Mouse (Mus musculus): ENCODE measurements around the gene Gbf1. TPM values are rescaled to one million over a fixed set of nuclear protein-coding genes. Genes with fewer than 3 reads are reported as not detected.
A peak's percentile ranks its signal among the peaks of the same experiment; 100 is the strongest.
"Not testable (repeated sequence)": the region's sequence is repeated elsewhere in the genome, so short reads cannot be mapped to it uniquely, and the experiment has no call there.

Gene Gbf1
- polyA plus RNA-seq, 1 experiment from 2014 or later: 71.8 TPM

- Histone ChIP-seq H3K27ac (replicated peaks; ENCODE audit: low read depth, low read length) (no peak overlapping the region), H3K4me1 (ENCODE audit: control insufficient read depth, insufficient read depth, low read length) (no peaks in the 10 kb centered on the region), H3K9ac (replicated peaks; ENCODE audit: low read length) (no peak overlapping the region), H3K4me3 (replicated peaks; ENCODE audit: low read depth, low read length) (no peak overlapping the region), H3K36me3 (ENCODE audit: control insufficient read depth, insufficient read depth, low read length) (no peaks in the 10 kb centered on the region), H3K9me3 (ENCODE audit: control insufficient read depth, low read length) (no peaks in the 10 kb centered on the region), H3K4me2 (ENCODE audit: low read length) (no peak overlapping the region), H3K27me3 (ENCODE audit: control insufficient read depth, insufficient read depth, low read length) (no peaks in the 10 kb centered on the region)
- DNase-seq (no peak), ATAC-seq (ENCODE audit: low FRiP score, low TSS enrichment) (no peak)
These were observed 27.7 kb upstream of the Gbf1 start for GRCm38 (mm10) chr19:46124651-46125050.

- no peak overlapping the region for H3K4me3 ChIP-seq (replicated peaks; ENCODE audit: low read depth, low read length)
- no peak overlapping the region for H3K4me2 ChIP-seq (ENCODE audit: low read length)
- no peaks in the 10 kb centered on the region for H3K36me3 ChIP-seq (ENCODE audit: control insufficient read depth, insufficient read depth, low read length)
- no peak overlapping the region for H3K9ac ChIP-seq (replicated peaks; ENCODE audit: low read length)
- WGBS: 88% methylated on average over 4 of the region's 4 CpGs
- no peaks in the 10 kb centered on the region for H3K4me1 ChIP-seq (ENCODE audit: control insufficient read depth, insufficient read depth, low read length)
- H3K27me3 ChIP-seq (ENCODE audit: control insufficient read depth, insufficient read depth, low read length): peaks cover 12% of the 10 kb centered on the region
- ATAC-seq (ENCODE audit: low FRiP score, low TSS enrichment) (no peak), DNase-seq (no peak)
- no peaks in the 10 kb centered on the region for H3K9me3 ChIP-seq (ENCODE audit: control insufficient read depth, low read length)
- H3K27ac ChIP-seq (replicated peaks; ENCODE audit: low read depth, low read length): no peak overlapping the region
These were observed 26.0 kb upstream of the Gbf1 start for GRCm38 (mm10) chr19:46126301-46126700.

GRCm38 (mm10) chr19:46129737-46130136 lies 22.6 kb upstream of the Gbf1 start:
- DNase-seq; H3K27ac ChIP-seq (replicated peaks; ENCODE audit: low read depth, low read length); H3K9me3 ChIP-seq (ENCODE audit: control insufficient read depth, low read length); H3K4me3 ChIP-seq (replicated peaks; ENCODE audit: low read depth, low read length); ATAC-seq (ENCODE audit: low FRiP score, low TSS enrichment); H3K36me3 ChIP-seq (ENCODE audit: control insufficient read depth, insufficient read depth, low read length); H3K4me1 ChIP-seq (ENCODE audit: control insufficient read depth, insufficient read depth, low read length); H3K9ac ChIP-seq (replicated peaks; ENCODE audit: low read length); H3K4me2 ChIP-seq (ENCODE audit: low read length): not testable (repeated sequence)
- H3K27me3 ChIP-seq (ENCODE audit: control insufficient read depth, insufficient read depth, low read length): peaks cover 45% of the 10 kb centered on the region
- 86% methylated on average over 5 of the region's 6 CpGs for WGBS

DNA sequence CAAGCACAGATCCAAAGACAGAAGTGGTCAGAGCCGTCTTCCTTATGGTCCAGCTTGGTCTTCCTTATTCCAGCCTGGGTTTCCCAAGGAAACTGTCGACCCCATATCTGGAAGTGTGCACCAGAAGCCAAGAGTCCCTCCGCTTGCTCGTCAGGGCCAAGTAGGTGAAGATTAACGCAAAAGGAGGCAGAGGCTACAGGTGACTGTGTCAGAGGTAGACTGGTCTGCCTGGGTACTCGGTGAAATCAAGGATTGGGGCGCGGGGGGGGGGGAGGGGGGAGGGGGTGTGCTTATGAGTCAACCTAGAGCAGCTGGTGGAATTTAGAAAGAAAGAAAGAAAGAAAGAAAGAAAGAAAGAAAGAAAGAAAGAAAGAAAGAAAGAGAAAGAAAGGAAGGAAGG lies 21.0 kb upstream of the Gbf1 start:
- Histone ChIP-seq H3K27me3 (ENCODE audit: control insufficient read depth, insufficient read depth, low read length) (peaks cover 56% of the 10 kb centered on the region), H3K4me1 (ENCODE audit: control insufficient read depth, insufficient read depth, low read length) (peaks cover 10% of the 10 kb centered on the region), H3K27ac (replicated peaks; ENCODE audit: low read depth, low read length) (no peak overlapping the region), H3K9ac (replicated peaks; ENCODE audit: low read length) (no peak overlapping the region), H3K36me3 (ENCODE audit: control insufficient read depth, insufficient read depth, low read length) (no peaks in the 10 kb centered on the region), H3K4me2 (ENCODE audit: low read length) (no peak overlapping the region), H3K9me3 (ENCODE audit: control insufficient read depth, low read length) (no peaks in the 10 kb centered on the region), H3K4me3 (replicated peaks; ENCODE audit: low read depth, low read length) (no peak overlapping the region)
- ATAC-seq (ENCODE audit: low FRiP score, low TSS enrichment): no peak
- no peak for DNase-seq
- WGBS: 8% methylated on average over 8 of the region's 8 CpGs

GRCm38 (mm10) chr19:46131694-46132525 lies 20.4 kb upstream of the Gbf1 start, which contains the start of gene Elovl3:
TSS of gene Elovl3 (plus strand) at chr19:46131897.
- Histone ChIP-seq H3K9me3 (ENCODE audit: control insufficient read depth, low read length) (no peaks in the 10 kb centered on the region), H3K4me3 (replicated peaks; ENCODE audit: low read depth, low read length) (no peak within 1 kb of the TSS; the same call in 1 of the 2 replicates), H3K4me1 (ENCODE audit: control insufficient read depth, insufficient read depth, low read length) (peaks cover 16% of the 10 kb centered on the region), H3K27me3 (ENCODE audit: control insufficient read depth, insufficient read depth, low read length) (peaks cover 63% of the 10 kb centered on the region), H3K27ac (replicated peaks; ENCODE audit: low read depth, low read length) (no peak within 1 kb of the TSS), H3K4me2 (ENCODE audit: low read length) (peak within 1 kb of the TSS; percentile 40), H3K36me3 (ENCODE audit: control insufficient read depth, insufficient read depth, low read length) (no peaks in the 10 kb centered on the region), H3K9ac (replicated peaks; ENCODE audit: low read length) (0 out of 2 replicates have a peak within 1 kb of the TSS, but pooled peaks have one; percentile 2)
- no peak for ATAC-seq (ENCODE audit: low FRiP score, low TSS enrichment)
- DNase-seq: peak; percentile 39
- 2% methylated on average over 31 of the region's 31 CpGs for WGBS

- Histone ChIP-seq H3K4me3 (replicated peaks; ENCODE audit: low read depth, low read length) (no peak overlapping the region), H3K9ac (replicated peaks; ENCODE audit: low read length) (no peak overlapping the region), H3K9me3 (ENCODE audit: control insufficient read depth, low read length) (no peaks in the 10 kb centered on the region), H3K36me3 (ENCODE audit: control insufficient read depth, insufficient read depth, low read length) (no peaks in the 10 kb centered on the region), H3K27me3 (ENCODE audit: control insufficient read depth, insufficient read depth, low read length) (peaks cover 69% of the 10 kb centered on the region), H3K4me2 (ENCODE audit: low read length) (no peak overlapping the region), H3K4me1 (ENCODE audit: control insufficient read depth, insufficient read depth, low read length) (peaks cover 19% of the 10 kb centered on the region), H3K27ac (replicated peaks; ENCODE audit: low read depth, low read length) (no peak overlapping the region)
- DNase-seq (no peak), ATAC-seq (ENCODE audit: low FRiP score, low TSS enrichment) (no peak)
- 26% methylated on average over 6 of the region's 6 CpGs for WGBS
These were observed 19.7 kb upstream of the Gbf1 start for GRCm38 (mm10) chr19:46132577-46132976.

DNA sequence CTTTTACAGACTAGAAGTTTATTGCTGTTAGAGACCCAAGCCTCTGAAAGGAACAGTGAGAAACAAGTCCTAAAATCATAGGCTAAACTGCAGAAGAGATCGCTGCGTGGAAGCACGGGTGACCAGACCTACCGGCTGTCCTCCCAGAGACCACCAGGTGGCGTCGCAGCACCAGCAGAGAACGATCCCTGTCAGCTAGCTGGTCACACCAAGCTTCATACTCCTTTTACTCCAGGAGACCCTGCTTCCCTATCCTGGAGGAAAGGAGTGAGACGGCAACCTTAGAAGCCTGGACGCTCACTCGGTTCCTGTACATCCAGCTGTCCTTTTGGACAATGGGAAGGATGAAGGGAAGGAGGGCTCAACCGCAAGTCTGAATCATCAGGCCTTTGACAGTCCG lies 17.0 kb upstream of the Gbf1 start:
- peak overlapping the region; percentile 60 for H3K9ac ChIP-seq (replicated peaks; ENCODE audit: low read length)
- H3K4me2 ChIP-seq (ENCODE audit: low read length): peak overlapping the region; percentile 99
- no peak overlapping the region for H3K27ac ChIP-seq (replicated peaks; ENCODE audit: low read depth, low read length)
- ATAC-seq (ENCODE audit: low FRiP score, low TSS enrichment) (peak; percentile 83), DNase-seq (peak; percentile 95)
- no peaks in the 10 kb centered on the region for H3K9me3 ChIP-seq (ENCODE audit: control insufficient read depth, low read length)
- H3K4me3 ChIP-seq (replicated peaks; ENCODE audit: low read depth, low read length): peak overlapping the region; percentile 52
- peaks cover 84% of the 10 kb centered on the region for H3K27me3 ChIP-seq (ENCODE audit: control insufficient read depth, insufficient read depth, low read length)
- WGBS: 0% methylated on average over 12 of the region's 12 CpGs
- peaks cover 19% of the 10 kb centered on the region for H3K4me1 ChIP-seq (ENCODE audit: control insufficient read depth, insufficient read depth, low read length)
- no peaks in the 10 kb centered on the region for H3K36me3 ChIP-seq (ENCODE audit: control insufficient read depth, insufficient read depth, low read length)

DNA sequence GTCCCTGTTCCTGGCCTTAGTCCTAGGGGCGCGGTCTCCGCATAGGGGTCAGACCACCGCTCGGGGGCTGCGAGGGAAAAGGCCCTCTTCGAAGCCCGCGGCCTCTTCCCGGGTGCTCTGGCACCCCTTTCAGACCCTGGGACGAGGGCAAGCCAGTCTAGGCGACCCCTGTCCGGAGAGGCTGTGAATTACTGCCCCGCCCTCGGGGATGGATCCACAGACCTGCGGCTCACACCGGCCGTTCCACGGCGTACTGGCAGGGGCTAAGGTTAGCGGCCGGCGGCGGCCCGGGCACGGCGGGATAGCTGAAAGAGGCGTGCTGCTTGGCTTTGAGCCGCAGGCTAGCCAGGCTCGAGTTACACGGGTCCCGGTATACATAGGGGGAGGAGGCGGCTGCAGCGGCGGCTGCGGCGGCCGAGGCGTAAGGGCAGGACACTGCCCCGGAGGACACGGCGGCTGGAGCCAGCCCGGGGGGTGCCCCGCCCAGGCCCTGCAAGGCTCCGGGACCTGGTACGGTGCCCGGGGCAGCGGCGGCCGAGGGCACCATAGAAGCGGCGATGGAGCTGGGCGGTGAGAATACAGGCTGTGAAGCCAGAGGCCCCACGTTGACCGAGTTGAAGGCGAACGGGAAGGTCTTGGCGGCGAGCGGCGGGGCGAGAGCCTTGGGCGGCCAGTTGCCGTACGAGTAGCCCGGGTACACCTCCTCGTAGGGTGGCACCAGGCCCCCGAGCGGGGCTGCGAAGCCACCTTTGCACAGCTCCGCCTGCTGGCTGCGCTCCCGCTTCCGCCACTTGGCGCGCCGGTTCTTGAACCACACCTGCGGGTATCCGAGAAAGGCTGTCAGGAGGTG lies 16.3 kb upstream of the Gbf1 start:
- no peak overlapping the region for H3K27ac ChIP-seq (replicated peaks; ENCODE audit: low read depth, low read length)
- peak overlapping the region; percentile 99 for H3K4me2 ChIP-seq (ENCODE audit: low read length)
- DNase-seq (peak; percentile 79), ATAC-seq (ENCODE audit: low FRiP score, low TSS enrichment) (peak; percentile 57; the same call in 1 of the 2 replicates)
- H3K4me3 ChIP-seq (replicated peaks; ENCODE audit: low read depth, low read length): peak overlapping the region; percentile 52
- peaks cover 19% of the 10 kb centered on the region for H3K4me1 ChIP-seq (ENCODE audit: control insufficient read depth, insufficient read depth, low read length)
- H3K9ac ChIP-seq (replicated peaks; ENCODE audit: low read length): peak overlapping the region; percentile 60
- H3K36me3 ChIP-seq (ENCODE audit: control insufficient read depth, insufficient read depth, low read length): no peaks in the 10 kb centered on the region
- under 1% methylated on average over 79 of the region's 79 CpGs for WGBS
- H3K27me3 ChIP-seq (ENCODE audit: control insufficient read depth, insufficient read depth, low read length): peaks cover 77% of the 10 kb centered on the region
- no peaks in the 10 kb centered on the region for H3K9me3 ChIP-seq (ENCODE audit: control insufficient read depth, low read length)

Measured in midbrain, embryonic 14.5 days (tissue).